Mouse (Mus musculus): ENCODE data around the gene Saa3.
"Not testable (repeated sequence)": the region's sequence is repeated elsewhere in the genome, so short reads cannot be mapped to it uniquely, and the experiment has no call there.

Gene Saa3

GRCm38 (mm10) chr7:46712250-46712649, 3.2 kb downstream of the Saa3 start:
- DNase-seq (ENCODE audit: low spot score in 2 of 2), result no peak

GRCm38 (mm10) chr7:46710390-46710844, 5.1 kb downstream of the Saa3 start, which contains the start of gene Saal1:
Gene Saal1 (minus strand): TSS chr7:46710680.
- peak; percentile 67 to 74 for DNase-seq (ENCODE audit: low spot score in 2 of 2)

GRCm38 (mm10) chr7:46700521-46701025, 14.9 kb downstream of the Saa3 start:
- DNase-seq (ENCODE audit: low spot score in 2 of 2), result no peak

- DNase-seq (ENCODE audit: low spot score in 2 of 2), result no peak
Observed at GRCm38 (mm10) chr7:46696754-46697153, 18.7 kb downstream of the Saa3 start.

- no peak for DNase-seq (ENCODE audit: low spot score in 2 of 2)
Observed at GRCm38 (mm10) chr7:46686827-46687226, 28.7 kb downstream of the Saa3 start.

GRCm38 (mm10) chr7:46680732-46681131, 34.8 kb downstream of the Saa3 start:
- no peak for DNase-seq (ENCODE audit: low spot score in 2 of 2)

GRCm38 (mm10) chr7:46679044-46679443, 36.5 kb downstream of the Saa3 start:
- not testable (repeated sequence) for DNase-seq (ENCODE audit: low spot score in 2 of 2)

- no peak for DNase-seq (ENCODE audit: low spot score in 2 of 2)
Observed at GRCm38 (mm10) chr7:46678417-46678816, 37.1 kb downstream of the Saa3 start.

GRCm38 (mm10) chr7:46676808-46677360, 38.6 kb downstream of the Saa3 start:
- DNase-seq (ENCODE audit: low spot score in 2 of 2), result no peak

GRCm38 (mm10) chr7:46675886-46676285, 39.6 kb downstream of the Saa3 start:
- DNase-seq (ENCODE audit: low spot score in 2 of 2), result no peak

GRCm38 (mm10) chr7:46675061-46675460, 40.4 kb downstream of the Saa3 start:
- DNase-seq (ENCODE audit: low spot score in 2 of 2), result no peak

- no peak for DNase-seq (ENCODE audit: low spot score in 2 of 2)
Observed at GRCm38 (mm10) chr7:46672160-46672672, 43.3 kb downstream of the Saa3 start, which contains the start of gene Tph1. Gene Tph1 (minus strand): TSS chr7:46672537.

- DNase-seq (ENCODE audit: low spot score in 2 of 2), result no peak
Observed at GRCm38 (mm10) chr7:46667256-46667655, 48.2 kb downstream of the Saa3 start.

GRCm38 (mm10) chr7:46665236-46665635, 50.3 kb downstream of the Saa3 start:
- DNase-seq (ENCODE audit: low spot score in 2 of 2), result no peak

Data from heart, adult 9 months (tissue).